Comparison of ENCODE assay signal across 8 mouse cellular contexts in the genomic region with DNA sequence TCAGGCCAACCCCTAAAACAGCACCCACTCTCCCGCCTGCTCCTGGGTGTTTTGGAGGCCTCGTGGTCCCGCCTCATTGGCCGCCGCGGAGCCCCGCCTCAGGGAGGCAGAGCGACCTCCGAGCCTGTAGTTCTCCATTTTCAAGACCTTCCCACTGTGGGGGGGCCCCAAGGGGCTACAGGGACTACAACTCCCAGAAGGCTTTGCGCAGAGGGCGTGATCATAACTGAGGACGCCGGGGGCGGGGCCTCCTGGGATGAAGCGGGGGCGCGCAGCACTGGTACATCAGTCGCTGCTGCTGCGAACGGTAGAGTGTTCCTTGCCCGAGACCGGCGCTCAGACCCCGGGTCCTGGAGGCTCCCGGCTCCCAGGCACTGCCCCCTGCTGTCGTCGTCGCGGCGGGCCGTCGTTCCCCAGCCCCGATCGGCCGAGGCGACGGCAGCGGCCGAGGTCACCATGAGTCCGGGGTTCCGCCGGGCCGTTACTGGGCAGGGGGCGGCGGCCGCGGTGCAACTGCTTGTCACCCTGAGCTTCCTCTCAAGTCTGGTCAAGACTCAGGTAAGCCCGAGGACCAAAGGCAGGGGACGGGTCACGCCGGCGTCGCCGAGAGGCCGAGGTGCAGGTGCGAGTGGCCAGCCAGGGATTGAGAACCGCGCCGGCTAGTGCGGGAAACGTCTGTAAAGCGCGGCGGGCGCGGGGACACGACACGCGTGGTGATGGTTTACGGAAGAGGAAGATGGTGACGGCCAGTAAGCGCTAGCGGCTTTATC. TPM values are rescaled to one million over a fixed set of nuclear protein-coding genes. Genes with fewer than 3 reads are reported as not detected.
DNase-seq lines count a peak whose midpoint lies in the region; ATAC-seq and TF ChIP-seq lines count a peak whose summit lies in the region.

A gene (plus strand): TSS at position 254 of the 770 bp plus-strand sequence.

- TF ChIP-seq POLR2A in brain, embryonic 14.5 days (IDR thresholded peaks at IDR 0.05; ENCODE audit: borderline replicate concordance, extremely low read depth, insufficient read depth, insufficient read length, poor library complexity, severe bottlenecking): peak; percentile 40; the same call in 1 of the 2 replicates

- H3K4me2 ChIP-seq in heart, embryonic 12.5 days: peak within 1 kb of the TSS; percentile 79
- H3K4me2 ChIP-seq in kidney, postnatal 0 days (ENCODE audit: low read length): peak within 1 kb of the TSS; percentile 96
- peak within 1 kb of the TSS; percentile 96 for H3K4me2 ChIP-seq in liver, embryonic 11.5 days
- peak within 1 kb of the TSS; percentile 73 for H3K4me2 ChIP-seq in stomach, embryonic 14.5 days (replicated peaks; ENCODE audit: low read depth, low read length)

- no peaks in the 10 kb centered on the region for H3K79me3 ChIP-seq in C2C12 (ENCODE audit: low read depth)

- H3ac ChIP-seq in C2C12 (ENCODE audit: control insufficient read depth, insufficient read length, low read depth): peak within 1 kb of the TSS; percentile 83

- under 1% methylated on average over 73 of the region's 73 CpGs for WGBS in heart, embryonic 12.5 days
- WGBS in kidney, postnatal 0 days: under 1% methylated on average over 66 of the region's 73 CpGs
- WGBS in liver, embryonic 11.5 days: under 1% methylated on average over 71 of the region's 73 CpGs
- under 1% methylated on average over 71 of the region's 73 CpGs for WGBS in stomach, embryonic 14.5 days

- peak within 1 kb of the TSS; percentile 79 for H3K9ac ChIP-seq in heart, embryonic 12.5 days
- peak within 1 kb of the TSS; percentile 65 for H3K9ac ChIP-seq in kidney, postnatal 0 days (ENCODE audit: low read depth, low read length)
- H3K9ac ChIP-seq in liver, embryonic 11.5 days (ENCODE audit: low read depth, low read length): peak within 1 kb of the TSS; percentile 68
- H3K9ac ChIP-seq in stomach, embryonic 14.5 days (replicated peaks; ENCODE audit: low read depth, low read length): peak within 1 kb of the TSS; percentile 34

- no peaks in the 10 kb centered on the region for H3K36me3 ChIP-seq in C2C12 (ENCODE audit: control insufficient read depth, insufficient read depth)
- no peaks in the 10 kb centered on the region for H3K36me3 ChIP-seq in erythroblast, embryonic 14.5 days (ENCODE audit: control insufficient read depth)
- H3K36me3 ChIP-seq in heart, embryonic 12.5 days: no peaks in the 10 kb centered on the region
- H3K36me3 ChIP-seq in kidney, postnatal 0 days (ENCODE audit: insufficient read depth, low read length): no peaks in the 10 kb centered on the region
- H3K36me3 ChIP-seq in liver, embryonic 11.5 days (ENCODE audit: control insufficient read depth, insufficient read depth, low read length): no peaks in the 10 kb centered on the region
- no peaks in the 10 kb centered on the region for H3K36me3 ChIP-seq in stomach, embryonic 14.5 days (ENCODE audit: control insufficient read depth, insufficient read depth, low read length)

- H3K27me3 ChIP-seq in C2C12 (ENCODE audit: control insufficient read depth, insufficient read depth, insufficient read length): no peaks in the 10 kb centered on the region
- H3K27me3 ChIP-seq in erythroblast, embryonic 14.5 days (ENCODE audit: control insufficient read depth): peaks cover 30% of the 10 kb centered on the region
- no peaks in the 10 kb centered on the region for H3K27me3 ChIP-seq in heart, embryonic 12.5 days (replicated peaks)
- H3K27me3 ChIP-seq in kidney, postnatal 0 days (ENCODE audit: insufficient read depth, low read length): no peaks in the 10 kb centered on the region
- H3K27me3 ChIP-seq in liver, embryonic 11.5 days (replicated peaks; ENCODE audit: control insufficient read depth, insufficient read depth, low read length): no peaks in the 10 kb centered on the region; the same call in 1 of the 2 replicates
- no peaks in the 10 kb centered on the region for H3K27me3 ChIP-seq in stomach, embryonic 14.5 days (ENCODE audit: control insufficient read depth, insufficient read depth, low read length)

- peak; percentile 99 for ATAC-seq in heart, embryonic 12.5 days (ENCODE audit: insufficient number of reproducible peaks, low FRiP score)
- peak; percentile 99 for ATAC-seq in kidney, postnatal 0 days (replicated peaks; ENCODE audit: low FRiP score, low read depth)
- peak; percentile 99 for ATAC-seq in liver, embryonic 11.5 days (replicated peaks; ENCODE audit: low FRiP score)
- ATAC-seq in stomach, embryonic 14.5 days (ENCODE audit: insufficient number of reproducible peaks, insufficient read depth, low FRiP score, low read depth): peak; percentile 100

- H3K27ac ChIP-seq in heart, embryonic 12.5 days (ENCODE audit: poor library complexity, severe bottlenecking): no peak within 1 kb of the TSS
- H3K27ac ChIP-seq in kidney, postnatal 0 days: no peak within 1 kb of the TSS
- H3K27ac ChIP-seq in liver, embryonic 11.5 days (ENCODE audit: low read depth, low read length): no peak within 1 kb of the TSS
- H3K27ac ChIP-seq in stomach, embryonic 14.5 days (ENCODE audit: low read length): no peak within 1 kb of the TSS

- H3K9me3 ChIP-seq in erythroblast, embryonic 14.5 days (ENCODE audit: control insufficient read depth, low read length): no peaks in the 10 kb centered on the region
- H3K9me3 ChIP-seq in heart, embryonic 12.5 days (replicated peaks): no peaks in the 10 kb centered on the region
- H3K9me3 ChIP-seq in kidney, postnatal 0 days (replicated peaks; ENCODE audit: low read length): no peaks in the 10 kb centered on the region
- no peaks in the 10 kb centered on the region for H3K9me3 ChIP-seq in liver, embryonic 11.5 days (ENCODE audit: control insufficient read depth, low read length)
- H3K9me3 ChIP-seq in stomach, embryonic 14.5 days (ENCODE audit: control insufficient read depth, low read depth, low read length): no peaks in the 10 kb centered on the region

- H3K4me1 ChIP-seq in erythroblast, embryonic 14.5 days (ENCODE audit: control insufficient read depth): peaks cover 14% of the 10 kb centered on the region
- H3K4me1 ChIP-seq in heart, embryonic 12.5 days (replicated peaks): peaks cover 5% of the 10 kb centered on the region
- H3K4me1 ChIP-seq in kidney, postnatal 0 days (replicated peaks; ENCODE audit: insufficient read depth, low read length): peaks cover 11% of the 10 kb centered on the region; the same call in 1 of the 2 replicates
- H3K4me1 ChIP-seq in liver, embryonic 11.5 days (replicated peaks; ENCODE audit: control insufficient read depth, insufficient read depth, low read length): no peaks in the 10 kb centered on the region
- no peaks in the 10 kb centered on the region for H3K4me1 ChIP-seq in stomach, embryonic 14.5 days (ENCODE audit: control insufficient read depth, insufficient read depth, low read length)

- H3K79me2 ChIP-seq in C2C12 (ENCODE audit: control insufficient read depth, insufficient read depth): no peaks in the 10 kb centered on the region

- TF ChIP-seq CTCF in C2C12 (IDR thresholded peaks at IDR 0.05; ENCODE audit: control insufficient read depth, insufficient read depth, insufficient read length): no peak
- no peak for TF ChIP-seq CTCF in brain, embryonic 14.5 days (IDR thresholded peaks at IDR 0.05; ENCODE audit: borderline replicate concordance, extremely low read depth, insufficient read depth, insufficient read length)
- TF ChIP-seq CTCF in kidney, postnatal 0 days (IDR thresholded peaks at IDR 0.05; ENCODE audit: low read depth): peak; percentile 51

- peak; percentile 99 for DNase-seq in brain, embryonic 14.5 days (ENCODE audit: low read depth)
- peak; percentile 98 for DNase-seq in kidney, postnatal 0 days (ENCODE audit: low spot score)
- DNase-seq in liver, embryonic 11.5 days (ENCODE audit: low spot score): peak; percentile 97
- DNase-seq in naive thymus-derived CD4-positive, alpha-beta T cell, adult 2 months (ENCODE audit: low read depth): peak; percentile 97

- H3K4me3 ChIP-seq in C2C12 (ENCODE audit: insufficient read depth, poor library complexity, severe bottlenecking): peak within 1 kb of the TSS; percentile 45
- H3K4me3 ChIP-seq in erythroblast, embryonic 14.5 days (replicated peaks): peak within 1 kb of the TSS; percentile 77
- H3K4me3 ChIP-seq in heart, embryonic 12.5 days: peak within 1 kb of the TSS; percentile 75
- H3K4me3 ChIP-seq in kidney, postnatal 0 days (replicated peaks; ENCODE audit: low read depth, low read length): peak within 1 kb of the TSS; percentile 72
- peak within 1 kb of the TSS; percentile 79 for H3K4me3 ChIP-seq in liver, embryonic 11.5 days (ENCODE audit: low read depth, low read length)
- peak within 1 kb of the TSS; percentile 59 for H3K4me3 ChIP-seq in stomach, embryonic 14.5 days (ENCODE audit: low read depth, low read length)

TF ChIP-seq in C2C12, 6 proteins besides CTCF, POLR2A, EP300 and RAD21:
- TF ChIP-seq MAX (IDR thresholded peaks at IDR 0.05): peak; percentile 15
- no peak for TF ChIP-seq CEBPB (IDR thresholded peaks at IDR 0.05; ENCODE audit: low read depth)
- no peak for TF ChIP-seq MYOG (IDR thresholded peaks at IDR 0.05; ENCODE audit: control insufficient read depth, extremely low read depth, insufficient read length)

RNA-seq across cellular contexts. Expression of the gene that starts here (rescaled TPM):
- polyA plus RNA-seq in C2C12 (2012; fragmentation: generic; extraction: Trizol): 1.3 TPM
- 6.1 and 7.4 TPM in 2 replicates for polyA plus RNA-seq in brain, embryonic 14.5 days (2012; rRNA removed)
- not detected in 2 replicates for polyA plus RNA-seq in erythroblast, embryonic 14.5 days (2012)
- polyA plus RNA-seq in heart, embryonic 12.5 days (2016; fragmentation: Nextera tagmentation; extraction: Ambion mirVana): 7.8 and 7.9 TPM in 2 replicates
- polyA plus RNA-seq in kidney, postnatal 0 days (2015; fragmentation: Nextera tagmentation; extraction: Ambion mirVana): 6.1 and 6.9 TPM in 2 replicates
- 3.4 and 3.6 TPM in 2 replicates for polyA plus RNA-seq in liver, embryonic 11.5 days (2014; fragmentation: Nextera tagmentation; extraction: Ambion mirVana)
- 8.6 and 8.9 TPM in 2 replicates for polyA plus RNA-seq in stomach, embryonic 14.5 days (2014; fragmentation: Nextera tagmentation; extraction: Ambion mirVana)
